Mouse (Mus musculus) olfactory bulb, adult 2 months (tissue): ENCODE measurements at regions not wholly inside any gene's neighbourhood (a gene's known extent, or its start where the extent isn't known, plus 50 kb on each side); places are given as distances from the start of the nearest gene placed in this dataset.

Experiments used
- CTCF ChIP-seq: fragments of 200-500 bp; IDR thresholded peaks from 2 replicates; pipeline ENCODE4 v1.5.1; 2012; ENCODE audit warnings: low read depth, mild to moderate bottlenecking, low read length, moderate library complexity; ENCODE audit not compliant: insufficient read depth
- POLR2A ChIP-seq: fragments of 200-500 bp; IDR thresholded peaks from 2 replicates; pipeline ENCODE4 v1.6.1; 2012; ENCODE audit warnings: mild to moderate bottlenecking, low read depth, low read length, moderate library complexity; ENCODE audit not compliant: insufficient read depth

DNA sequence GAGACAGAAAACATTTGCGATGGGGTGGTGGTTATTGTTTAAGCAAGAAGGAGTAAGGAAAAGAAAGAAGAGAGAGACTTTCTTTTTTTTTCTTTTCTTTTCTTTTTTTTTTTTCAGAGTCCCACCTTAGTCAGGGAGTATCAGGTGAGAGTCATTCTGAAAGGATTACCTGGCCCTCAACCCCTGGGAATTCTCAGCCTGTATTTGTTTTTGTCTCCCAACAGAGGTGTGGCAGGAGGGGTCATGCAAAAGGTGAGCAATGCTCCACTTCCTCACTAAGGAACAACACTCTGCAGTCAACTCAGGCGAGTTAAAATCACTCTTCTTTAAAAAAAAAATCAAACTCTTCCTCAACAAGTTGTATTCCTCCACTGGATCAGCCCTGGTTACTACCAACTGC, 236.6 kb downstream of the Ikzf2 start:
- TF ChIP-seq CTCF (no peak), POLR2A (no peak)
